Mouse (Mus musculus): ENCODE results near the gene Kcna7.

Kcna7 gene

DNA sequence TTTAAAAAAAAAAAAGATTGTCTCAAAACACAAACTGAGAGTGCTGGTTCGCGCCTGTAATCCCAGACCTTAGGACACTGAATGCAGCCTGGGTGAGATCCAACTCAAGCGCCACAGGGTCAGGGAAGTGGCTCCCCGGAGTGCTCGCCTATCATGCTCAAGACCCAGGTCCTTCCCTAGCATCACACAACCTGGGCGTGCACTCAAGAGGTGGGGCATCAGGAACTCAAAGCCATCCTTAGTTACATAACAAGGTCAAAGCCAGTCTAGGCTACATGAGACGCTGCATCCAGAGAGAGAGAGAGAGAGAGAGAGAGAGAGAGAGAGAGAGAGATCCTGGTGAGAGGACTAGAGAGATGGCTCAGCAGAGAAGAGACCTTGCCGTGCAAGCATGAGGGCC, 21.1 kb downstream of the Kcna7 start:
- DNase-seq: no peak

DNA sequence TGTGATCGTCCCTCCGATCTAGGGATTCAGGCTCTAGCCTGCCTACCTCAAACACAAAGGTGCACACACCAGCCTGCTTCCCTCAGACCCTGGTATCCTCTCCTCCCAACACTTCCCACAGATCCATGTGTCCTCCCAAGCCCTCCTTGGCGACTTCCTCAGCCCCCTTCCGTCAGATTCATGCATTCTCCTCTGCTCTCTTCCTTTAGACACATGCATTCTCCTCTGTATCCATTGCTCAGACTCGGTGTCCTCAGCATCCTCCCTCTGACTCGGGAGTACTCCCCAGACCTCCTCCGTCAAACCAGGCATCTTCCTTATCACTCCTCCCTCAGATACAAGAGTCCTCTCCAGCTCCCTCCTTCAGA, 28.4 kb downstream of the Kcna7 start:
- no peak for DNase-seq

DNA sequence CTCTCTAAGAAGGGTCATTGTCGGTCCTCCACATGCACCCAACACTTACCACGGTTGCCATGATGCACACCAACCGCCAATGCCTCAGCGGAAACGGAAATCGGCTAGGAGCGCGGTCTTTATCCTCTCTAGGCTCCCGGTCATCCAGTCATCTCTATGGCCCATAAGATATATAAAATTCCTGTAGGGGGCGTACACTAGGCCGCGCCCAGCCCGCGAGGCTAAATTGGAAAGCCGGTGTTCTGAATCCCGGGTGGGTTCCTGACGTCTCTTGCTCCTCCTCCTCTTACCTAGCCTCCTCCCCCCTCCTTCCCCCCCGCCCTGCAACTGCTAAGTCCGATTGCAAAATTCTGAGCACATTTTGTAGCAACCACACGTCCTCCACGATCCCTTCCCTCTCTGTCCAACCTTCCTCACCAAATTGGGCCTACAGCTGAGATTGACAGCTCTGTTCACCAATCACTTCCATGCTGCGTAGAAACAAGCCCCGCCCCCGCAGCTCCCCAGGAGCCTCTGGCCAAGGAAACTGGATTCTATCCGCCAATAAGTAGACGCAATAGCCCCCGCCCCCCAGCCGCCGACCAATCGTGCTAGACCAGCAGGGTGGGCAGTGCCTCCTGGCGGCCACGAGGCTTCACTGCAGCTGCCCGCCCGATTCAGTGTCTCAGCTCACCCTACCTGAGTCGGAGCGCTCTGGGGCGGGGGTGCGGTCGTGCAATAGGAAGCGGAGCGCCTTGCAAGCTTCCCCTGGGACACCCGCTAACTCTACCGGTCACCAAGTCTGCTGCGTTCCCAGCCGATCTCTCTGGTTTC, 29.0 kb downstream of the Kcna7 start, which contains the start of gene Gys1:
Gene Gys1, plus strand, starts transcription at position 642 of the 813 bp plus-strand sequence.
- peak; percentile 100 for DNase-seq

DNA sequence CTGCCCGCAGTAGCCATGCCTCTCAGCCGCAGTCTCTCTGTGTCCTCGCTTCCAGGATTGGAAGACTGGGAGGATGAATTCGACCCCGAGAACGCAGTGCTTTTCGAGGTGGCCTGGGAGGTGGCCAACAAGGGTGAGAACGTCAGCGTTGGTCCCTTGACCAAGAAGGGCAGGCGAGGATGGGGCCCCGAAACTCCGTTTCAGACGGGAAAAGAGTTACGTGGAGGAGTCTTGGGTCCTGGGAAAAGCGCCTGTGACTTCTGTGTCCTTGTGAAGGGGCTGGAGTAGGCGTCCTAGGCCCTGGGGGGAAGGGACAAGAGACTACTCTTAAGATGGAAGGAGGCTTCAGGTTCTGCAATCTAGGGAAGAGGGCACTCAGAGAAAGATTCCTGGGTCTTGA, 29.6 kb downstream of the Kcna7 start:
- DNase-seq: peak; percentile 32

DNA sequence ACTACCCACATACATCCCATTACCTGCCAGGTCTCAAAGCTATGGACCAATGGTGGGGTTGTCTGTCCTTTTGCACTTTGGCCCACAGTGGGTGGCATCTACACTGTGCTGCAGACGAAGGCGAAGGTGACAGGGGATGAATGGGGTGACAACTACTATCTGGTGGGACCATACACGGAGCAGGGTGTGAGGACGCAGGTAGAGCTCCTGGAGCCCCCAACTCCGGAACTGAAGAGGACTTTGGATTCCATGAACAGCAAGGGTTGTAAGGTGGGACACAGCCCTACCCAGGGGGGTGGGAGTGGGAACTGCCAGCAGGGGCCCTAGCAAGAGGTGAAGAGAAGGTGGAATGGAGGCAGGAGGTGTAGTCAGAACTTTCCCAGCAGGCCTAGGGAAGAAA, 31.0 kb downstream of the Kcna7 start:
- no peak for DNase-seq

DNA sequence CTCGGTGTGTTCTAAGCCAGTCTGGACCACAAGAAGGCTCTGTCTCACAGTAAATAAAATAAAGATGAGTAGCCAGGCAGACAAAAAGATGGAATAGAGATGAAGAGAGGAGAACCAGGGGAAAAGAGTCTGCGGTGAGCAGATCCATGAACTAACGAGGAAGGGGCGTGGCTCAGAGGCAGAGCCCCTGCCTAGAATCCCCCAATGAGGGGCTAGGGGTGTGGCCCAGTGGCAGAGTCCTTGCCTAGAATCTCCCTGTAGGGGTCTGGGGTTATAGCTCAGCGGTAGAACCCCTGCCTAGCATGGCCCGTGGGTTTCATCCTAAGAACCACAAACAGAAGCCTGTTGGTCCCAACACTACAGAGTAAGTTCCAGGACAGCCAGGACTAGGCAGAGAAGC, 31.6 kb downstream of the Kcna7 start:
- no peak for DNase-seq

DNA sequence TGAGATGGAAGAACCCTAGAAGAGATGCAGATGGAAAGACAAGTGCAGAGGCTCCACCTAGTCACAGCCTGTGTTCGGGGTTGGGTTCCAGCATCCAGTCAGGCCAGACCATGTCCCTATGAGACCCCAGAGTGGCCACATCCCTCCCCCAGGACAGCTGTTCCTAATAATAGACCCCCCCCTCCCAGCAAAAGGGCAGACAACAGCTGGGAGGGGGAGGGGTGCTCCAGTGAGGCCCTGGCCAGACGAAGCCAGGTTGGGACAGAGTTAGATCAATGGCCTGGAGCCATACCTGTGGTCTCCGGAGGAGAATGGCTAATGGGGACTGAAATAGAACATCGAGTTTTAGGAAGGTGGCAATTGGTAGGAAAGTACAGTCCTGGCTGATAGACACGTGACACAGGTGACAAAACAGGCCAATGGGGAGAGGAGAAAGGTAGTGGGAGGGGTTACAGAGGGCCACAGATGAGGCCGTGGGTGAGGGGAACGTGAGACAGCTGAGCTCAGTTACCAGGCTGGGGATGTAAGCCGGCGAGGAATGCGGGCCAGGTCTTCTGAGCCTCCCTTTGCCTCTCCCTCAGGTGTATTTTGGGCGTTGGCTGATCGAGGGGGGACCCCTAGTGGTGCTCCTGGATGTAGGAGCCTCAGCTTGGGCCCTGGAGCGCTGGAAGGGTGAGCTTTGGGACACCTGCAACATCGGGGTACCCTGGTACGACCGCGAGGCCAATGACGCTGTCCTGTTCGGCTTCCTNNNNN, 32.2 kb downstream of the Kcna7 start, which contains the start of gene Ruvbl2:
Gene Ruvbl2, minus strand, starts transcription at position 576 of the 756 bp plus-strand sequence.
- no peak for DNase-seq

DNA sequence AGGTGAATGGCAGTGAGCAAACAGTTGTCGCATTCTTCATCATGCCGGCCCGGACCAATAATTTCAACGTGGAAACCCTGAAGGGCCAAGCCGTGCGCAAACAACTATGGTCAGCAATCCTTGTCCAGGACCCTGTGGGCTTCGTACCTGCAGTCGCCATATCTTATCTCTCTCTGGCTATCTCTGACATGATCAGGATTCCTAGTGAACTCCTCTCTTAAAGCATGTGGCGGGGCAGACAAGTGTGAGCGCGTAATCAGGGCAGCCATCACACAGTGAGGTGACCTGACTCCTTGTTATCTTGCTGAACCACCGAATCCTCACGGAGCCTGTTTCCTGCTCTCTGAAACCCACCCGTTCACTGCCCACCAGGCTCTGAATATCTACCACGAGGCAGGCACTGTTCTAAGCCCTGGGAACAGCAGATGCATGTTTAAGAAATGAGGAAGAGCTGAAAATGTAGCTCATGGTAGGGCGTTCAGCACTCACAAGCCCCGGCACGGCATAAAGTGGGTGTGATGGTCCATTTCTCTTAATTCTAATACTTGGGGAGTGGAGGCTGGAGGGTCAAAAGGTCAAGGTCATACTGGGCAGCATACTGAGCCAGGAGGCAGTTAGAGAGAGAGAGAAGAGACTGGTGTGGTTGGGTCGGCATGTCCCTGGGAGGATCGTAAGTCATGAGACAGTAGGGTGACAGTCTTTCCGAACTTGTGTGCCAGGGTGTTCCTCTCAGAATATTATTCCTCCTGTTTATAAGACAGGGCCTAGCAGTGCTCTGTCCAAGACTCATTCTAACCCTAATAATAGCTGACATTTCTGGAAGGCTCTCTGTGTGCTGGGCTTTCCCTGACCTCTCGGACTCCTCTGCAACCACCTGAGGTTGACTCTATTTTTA, 38.3 kb downstream of the Kcna7 start:
- DNase-seq: no peak

- no peak for DNase-seq
These were observed 41.1 kb downstream of the Kcna7 start for GRCm38 (mm10) chr7:45446589-45446988.

DNA sequence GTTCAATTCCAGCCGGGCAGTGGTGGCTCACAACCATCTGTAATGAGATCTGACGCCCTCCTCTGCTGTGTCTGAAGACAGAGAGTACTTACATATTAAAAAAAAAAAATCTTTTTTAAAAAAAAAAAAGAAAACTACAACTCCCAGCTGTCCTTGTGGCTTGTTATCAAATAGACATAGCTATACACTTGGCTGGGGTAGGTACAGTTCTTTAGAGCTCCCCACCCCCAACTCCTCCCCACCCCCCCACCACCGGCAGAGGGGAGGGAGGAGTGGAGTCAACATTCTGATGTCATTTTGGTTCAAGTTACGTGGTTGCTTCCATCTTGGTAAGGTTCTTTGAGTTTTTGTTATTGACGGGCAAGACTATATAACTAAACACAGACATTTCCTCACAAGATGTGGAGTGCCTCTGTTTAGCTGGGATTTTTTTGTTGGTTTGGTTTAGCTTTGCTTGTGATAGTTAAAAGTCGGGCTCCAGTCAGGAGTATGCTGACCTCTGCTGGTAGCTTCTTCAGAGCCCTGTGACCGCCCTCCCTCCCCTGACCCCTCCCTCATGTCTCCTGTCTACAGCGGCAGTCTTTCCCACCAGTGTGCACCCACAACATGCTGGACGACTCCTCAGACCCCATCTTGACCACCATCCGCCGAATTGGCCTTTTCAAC, 42.0 kb downstream of the Kcna7 start:
- no peak for DNase-seq

GRCm38 (mm10) chr7:45449974-45450373, 44.5 kb downstream of the Kcna7 start:
- no peak for DNase-seq

- peak; percentile 89 for DNase-seq
These were observed 46.0 kb downstream of the Kcna7 start for GRCm38 (mm10) chr7:45451344-45451982.

GRCm38 (mm10) chr7:45454971-45455370, 49.5 kb downstream of the Kcna7 start:
- DNase-seq: no peak

DNA sequence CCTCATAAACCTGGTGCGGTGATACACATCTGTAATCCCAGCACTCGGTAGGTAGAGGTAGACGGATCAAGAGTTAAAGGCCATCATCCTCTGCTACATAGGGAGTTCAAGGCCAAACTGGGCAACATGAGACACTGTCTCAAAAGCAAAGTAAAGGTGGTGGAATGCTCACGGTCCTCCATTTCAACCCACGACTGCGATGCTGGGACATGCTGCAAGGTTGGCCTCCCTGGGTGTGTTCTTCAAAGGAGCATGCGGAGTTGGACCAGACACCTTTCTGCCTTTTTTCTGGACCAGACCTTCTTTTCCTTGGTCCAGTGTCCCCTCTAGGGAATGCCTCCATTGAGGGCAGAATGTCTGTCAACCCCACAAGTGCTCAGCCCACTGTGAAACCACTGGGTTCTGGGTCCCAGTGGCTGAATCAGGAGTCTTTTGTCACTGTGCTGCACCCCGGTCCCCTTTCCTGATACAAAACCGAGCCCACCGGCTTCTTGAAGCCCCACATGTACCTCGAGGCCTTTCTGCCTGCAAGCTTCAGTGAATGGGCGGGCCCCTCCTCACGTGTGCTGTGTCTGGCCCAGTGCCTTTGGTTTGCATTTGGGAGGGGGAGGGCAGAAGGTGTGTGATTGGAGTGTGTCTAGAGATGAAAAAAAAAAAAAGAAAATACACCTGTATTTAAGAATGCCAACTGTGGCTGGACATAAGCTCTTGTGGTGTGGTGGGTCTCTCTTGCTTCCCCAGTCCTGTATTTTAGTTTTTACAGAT, 50.7 kb downstream of the Kcna7 start:
- no peak for DNase-seq

GRCm38 (mm10) chr7:45456721-45457203, 51.3 kb downstream of the Kcna7 start:
- no peak for DNase-seq

DNA sequence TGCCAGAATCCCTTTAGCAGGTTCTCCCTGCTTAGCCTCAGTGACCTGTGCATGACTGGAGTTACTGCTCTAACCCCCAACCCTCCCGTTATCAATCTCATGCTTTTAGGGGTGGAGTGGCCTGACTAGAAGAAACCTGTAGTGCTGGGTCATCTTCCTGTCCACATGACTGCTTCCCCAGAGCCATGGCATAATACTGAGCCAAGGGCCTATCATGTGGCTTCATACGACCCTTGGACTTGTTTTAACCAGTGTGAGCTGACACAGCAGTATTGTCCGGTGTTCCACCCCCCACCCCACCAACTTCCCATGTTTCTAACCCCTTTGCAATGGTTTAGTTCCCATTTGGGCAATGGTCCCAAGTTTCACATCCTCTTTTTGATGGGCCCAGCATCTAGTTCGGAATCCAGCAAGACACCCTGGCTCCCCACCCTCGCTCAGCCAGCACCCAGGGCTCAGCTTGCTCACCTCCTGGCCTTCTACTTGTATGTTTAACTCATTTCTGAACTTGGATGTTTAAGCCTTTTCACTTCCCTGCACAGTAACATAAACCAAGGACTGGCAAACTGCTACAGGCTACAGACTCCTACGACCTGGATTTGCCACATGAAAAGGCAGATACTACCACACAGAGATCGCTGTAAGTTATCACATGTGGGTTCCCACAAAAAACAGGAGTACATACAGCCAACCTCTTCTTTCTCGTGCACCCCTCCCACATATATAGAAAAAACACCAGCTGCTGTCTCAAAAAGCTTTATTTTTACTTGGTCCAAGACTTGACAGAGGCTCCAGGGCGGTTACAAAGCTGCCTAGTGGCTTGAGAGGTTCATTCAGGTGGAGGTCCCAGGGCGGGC, 52.0 kb downstream of the Kcna7 start:
- DNase-seq: no peak

DNA sequence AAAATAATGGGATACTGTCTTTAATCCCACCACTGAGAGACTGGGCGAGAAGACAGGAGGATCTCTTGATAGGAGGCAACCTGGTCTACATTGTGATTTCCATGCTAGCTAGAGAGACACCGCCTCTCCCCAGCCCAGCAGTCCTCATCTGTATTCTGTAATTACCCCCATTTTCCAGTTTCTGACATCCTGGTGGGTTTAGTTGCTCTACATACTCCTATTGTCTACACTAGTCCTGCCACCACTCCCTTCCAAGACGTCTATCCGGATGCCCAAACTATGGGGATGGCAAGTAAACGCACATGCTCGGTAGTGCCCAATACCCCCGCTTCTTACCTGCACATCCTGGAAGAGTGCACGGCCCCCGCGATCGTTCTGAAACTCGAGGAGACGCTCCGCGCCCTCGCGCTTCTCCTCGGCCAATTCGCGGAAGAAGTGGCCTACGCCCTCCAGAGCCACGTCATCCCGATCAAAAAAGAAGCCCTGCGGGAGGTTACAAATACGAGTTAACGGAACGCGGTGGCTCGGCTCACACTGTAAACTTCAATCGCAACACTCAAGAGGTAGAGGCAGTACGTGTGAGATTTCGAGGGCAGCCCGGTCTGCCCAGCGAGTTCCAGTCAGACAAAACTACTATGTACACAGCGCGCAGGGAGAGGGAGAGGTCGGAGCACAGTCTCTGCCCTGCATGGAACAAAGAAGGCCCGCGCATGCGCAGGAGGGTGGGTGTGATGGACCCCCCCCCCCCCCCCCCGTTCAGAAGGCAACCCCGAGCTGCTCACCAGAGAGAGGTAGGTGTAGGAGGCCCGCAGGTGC, 53.5 kb downstream of the Kcna7 start:
- peak; percentile 89 for DNase-seq

Data from right cerebral cortex, postnatal 14 days (tissue).